In genomic region chr8:72497911-72498310, GRCm38 (mm10) we compare ENCODE assay signal across 24 mouse cellular contexts. TPM values are rescaled to one million over a fixed set of nuclear protein-coding genes. Genes with fewer than 3 reads are reported as not detected.
A peak's percentile ranks its signal among the peaks of the same experiment; 100 is the strongest.
DNase-seq lines count a peak whose midpoint lies in the region; ATAC-seq and TF ChIP-seq lines count a peak whose summit lies in the region.
"Had no signal": no experiment of that assay in that cellular context is flagged by ENCODE, and none has a peak within 500 bp of the region (broad histone marks: within the 10 kb centered on the region; RNA-seq: fewer than 3 reads in every experiment).

No protein-coding gene starts in this region.

- intact Hi-C loops in heart, adult 2 months (cut with DNase I), result no loop called here
- intact Hi-C loops in left cerebral cortex, postnatal 4 days (cut with DNase I), result no loop called here
- intact Hi-C loops in left cerebral cortex, adult 2 months (cut with DNase I), result no loop called here

- peak; percentile 65 to 77 for DNase-seq in cerebellum, postnatal 10 days
- DNase-seq in cerebellum, adult 8-10 months, result no peak
- DNase-seq in heart, adult 2 months, result no peak
- DNase-seq in heart, postnatal 4 days, result peak; percentile 20
- no peak for DNase-seq in heart, adult 11 months
- peak; percentile 47 for DNase-seq in left cerebral cortex, postnatal 4 days
- DNase-seq in left cerebral cortex, adult 2 months (ENCODE audit: extremely low spot score in 1 of 2, low spot score in 2 of 2), result no peak
- DNase-seq: adrenal gland, adult 8-10 months; adrenal gland, postnatal 14 days; adrenal gland, postnatal 36 days; B cell, adult 2 months; cerebellum, adult 11-12 months; cerebellum, adult 2 months; cerebellum, adult 9-11 months had no signal

- TF ChIP-seq POLR2A in heart, adult 2 months (IDR thresholded peaks at IDR 0.05; ENCODE audit: insufficient read depth, low read depth, low read length), result no peak

- H3K9me3 ChIP-seq in heart, embryonic 12.5 days (replicated peaks), result no peaks in the 10 kb centered on the region
- H3K9me3 ChIP-seq: embryonic facial prominence, embryonic 10.5 days; embryonic facial prominence, embryonic 12.5 days; forebrain, embryonic 13.5 days; forebrain, embryonic 15.5 days; G1E had no signal

- no peak for ATAC-seq in heart, embryonic 12.5 days (ENCODE audit: insufficient number of reproducible peaks, low FRiP score)
- ATAC-seq: activated CD4-positive, CD25-positive, alpha-beta regulatory T cell, adult 4 months; CD4-positive, CD25-positive, alpha-beta regulatory T cell, adult 4 months; forebrain, embryonic 13.5 days; forebrain, embryonic 15.5 days; Patski had no signal

- H3K27ac ChIP-seq in heart, adult 2 months, result peak overlapping the region; percentile 76; the same call in 1 of the 2 replicates
- no peak overlapping the region for H3K27ac ChIP-seq in heart, embryonic 12.5 days (ENCODE audit: poor library complexity, severe bottlenecking)
- no peak overlapping the region for H3K27ac ChIP-seq in left cerebral cortex, adult 2 months
- H3K27ac ChIP-seq: embryonic facial prominence, embryonic 10.5 days; embryonic facial prominence, embryonic 12.5 days; forebrain, embryonic 13.5 days; forebrain, embryonic 15.5 days had no signal

- H3K4me3 ChIP-seq in heart, adult 2 months, result no peak overlapping the region
- H3K4me3 ChIP-seq in heart, embryonic 12.5 days, result no peak overlapping the region
- no peak overlapping the region for H3K4me3 ChIP-seq in left cerebral cortex, adult 2 months
- H3K4me3 ChIP-seq: embryonic facial prominence, embryonic 10.5 days; embryonic facial prominence, embryonic 12.5 days; forebrain, embryonic 13.5 days; forebrain, embryonic 15.5 days had no signal

- peaks cover 4% of the 10 kb centered on the region for H3K79me2 ChIP-seq in heart, adult 2 months (replicated peaks; ENCODE audit: control insufficient read depth, insufficient read depth, low read length)

- H3K4me1 ChIP-seq in heart, adult 2 months (ENCODE audit: control insufficient read depth, insufficient read depth, low read length), result peaks cover 25% of the 10 kb centered on the region
- peaks cover 46% of the 10 kb centered on the region for H3K4me1 ChIP-seq in heart, embryonic 12.5 days (replicated peaks)

- 77% methylated on average over 1 of the region's 1 CpGs for WGBS in heart, adult 2 months
- 81% methylated on average over 1 of the region's 1 CpGs for WGBS in heart, embryonic 12.5 days

- TF ChIP-seq CTCF in heart, adult 2 months (IDR thresholded peaks at IDR 0.05), result no peak
- TF ChIP-seq CTCF in left cerebral cortex, adult 2 months (IDR thresholded peaks at IDR 0.05), result no peak

- H3K27me3 ChIP-seq in heart, adult 2 months (ENCODE audit: control insufficient read depth, insufficient read depth, low read length), result no peaks in the 10 kb centered on the region
- no peaks in the 10 kb centered on the region for H3K27me3 ChIP-seq in heart, embryonic 12.5 days (replicated peaks)
- H3K27me3 ChIP-seq: CH12.LX; embryonic facial prominence, embryonic 12.5 days; forebrain, embryonic 13.5 days; forebrain, embryonic 15.5 days; Patski had no signal

- H3K4me2 ChIP-seq in heart, embryonic 12.5 days, result no peak overlapping the region
- H3K4me2 ChIP-seq: embryonic facial prominence, embryonic 12.5 days; forebrain, embryonic 13.5 days; forebrain, embryonic 15.5 days had no signal

- H3K9ac ChIP-seq in heart, adult 2 months (ENCODE audit: low read depth, low read length), result no peak overlapping the region
- no peak overlapping the region for H3K9ac ChIP-seq in heart, embryonic 12.5 days
- H3K9ac ChIP-seq: embryonic facial prominence, embryonic 12.5 days; forebrain, embryonic 13.5 days; forebrain, embryonic 15.5 days had no signal

- no peaks in the 10 kb centered on the region for H3K36me3 ChIP-seq in heart, adult 2 months (ENCODE audit: control insufficient read depth, insufficient read depth, low read length)
- H3K36me3 ChIP-seq in heart, embryonic 12.5 days, result peaks cover 42% of the 10 kb centered on the region

- no peak for TF ChIP-seq EP300 in heart, adult 2 months (IDR thresholded peaks at IDR 0.05; ENCODE audit: insufficient read depth, low read depth, low read length)

RNA-seq across cellular contexts. Expression of gene Slc35e1, which starts 5.5 kb away (rescaled TPM):
- 10 to 100 TPM; 68.0 to 85.7 TPM for total RNA-seq in heart, adult 2 months (2021)
- 83.2 and 110 TPM in 2 replicates for polyA plus RNA-seq in heart, adult 2 months (2012; rRNA removed)
- polyA plus RNA-seq in heart, embryonic 12.5 days (2016; fragmentation: Nextera tagmentation; extraction: Ambion mirVana), result 22.5 and 23.6 TPM in 2 replicates
- 10 to 100 TPM; 25.6 to 27.1 TPM for total RNA-seq in heart, postnatal 4 days (2021)
- 10 to 100 TPM; 35.2 to 39.2 TPM for total RNA-seq in left cerebral cortex, postnatal 4 days (2021)
- 10 to 100 TPM; 55.5 to 56.7 TPM for total RNA-seq in left cerebral cortex, adult 2 months (2021)

RNA-seq across cellular contexts. Expression of gene Cherp, which starts 22.9 kb away (rescaled TPM):
- total RNA-seq in heart, adult 2 months (2021), result 10 to 100 TPM; 38.7 to 40.0 TPM
- 22.3 and 25.4 TPM in 2 replicates for polyA plus RNA-seq in heart, adult 2 months (2012; rRNA removed)
- 57.2 and 60.6 TPM in 2 replicates for polyA plus RNA-seq in heart, embryonic 12.5 days (2016; fragmentation: Nextera tagmentation; extraction: Ambion mirVana)
- total RNA-seq in heart, postnatal 4 days (2021), result 10 to 100 TPM; 55.6 to 64.5 TPM
- total RNA-seq in left cerebral cortex, postnatal 4 days (2021), result 10 to 100 TPM; 75.6 to 85.4 TPM
- total RNA-seq in left cerebral cortex, adult 2 months (2021), result 10 to 100 TPM; 72.7 to 74.0 TPM

RNA-seq across cellular contexts. Expression of gene Med26, which starts 50.2 kb away (rescaled TPM):
- total RNA-seq in heart, adult 2 months (2021), result 1 to 10 TPM; 9.3 to 9.5 TPM
- 6.9 and 7.0 TPM in 2 replicates for polyA plus RNA-seq in heart, adult 2 months (2012; rRNA removed)
- 10.6 and 11.7 TPM in 2 replicates for polyA plus RNA-seq in heart, embryonic 12.5 days (2016; fragmentation: Nextera tagmentation; extraction: Ambion mirVana)
- total RNA-seq in heart, postnatal 4 days (2021), result 1 to 10 TPM; 8.6 TPM
- total RNA-seq in left cerebral cortex, postnatal 4 days (2021), result 10 to 100 TPM; 13.3 to 13.8 TPM
- total RNA-seq in left cerebral cortex, adult 2 months (2021), result 10 to 100 TPM; 11.1 to 11.3 TPM

RNA-seq across cellular contexts. Expression of gene 1700030K09Rik, which starts 54.2 kb away (rescaled TPM):
- total RNA-seq in heart, adult 2 months (2021), result 1 to 10 TPM; 4.0 to 4.7 TPM
- polyA plus RNA-seq in heart, adult 2 months (2012; rRNA removed), result 5.0 and 5.7 TPM in 2 replicates
- 10.7 and 11.0 TPM in 2 replicates for polyA plus RNA-seq in heart, embryonic 12.5 days (2016; fragmentation: Nextera tagmentation; extraction: Ambion mirVana)
- total RNA-seq in heart, postnatal 4 days (2021), result 1 to 10 TPM; 5.4 to 8.2 TPM
- total RNA-seq in left cerebral cortex, postnatal 4 days (2021), result 10 to 100 TPM; 14.1 to 15.5 TPM
- total RNA-seq in left cerebral cortex, adult 2 months (2021), result 10 to 100 TPM; 14.8 to 15.6 TPM

RNA-seq across cellular contexts. Expression of gene Calr3, which starts 54.2 kb away (rescaled TPM):
- total RNA-seq in heart, adult 2 months (2021), result 10 to 100 TPM; 20.3 to 25.1 TPM
- 5.7 and 19.9 TPM in 2 replicates for polyA plus RNA-seq in heart, adult 2 months (2012; rRNA removed)
- 0.78 and 1.3 TPM in 2 replicates for polyA plus RNA-seq in heart, embryonic 12.5 days (2016; fragmentation: Nextera tagmentation; extraction: Ambion mirVana)
- 1 to 10 TPM; 1.4 to 1.6 TPM for total RNA-seq in heart, postnatal 4 days (2021)
- 1 to 10 TPM in 1 of 2 experiments, under 1 TPM in 1; 0.74 to 1.1 TPM for total RNA-seq in left cerebral cortex, postnatal 4 days (2021)
- 1 to 10 TPM in 1 of 2 experiments, under 1 TPM in 1; 0.97 to 1.5 TPM for total RNA-seq in left cerebral cortex, adult 2 months (2021)

Comparison
In these comparisons a context has a peak if more than half of its experiments do, and no peak if none do; other contexts are left out.
1. DNase-seq: peak in cerebellum, postnatal 10 days (2 of 2), heart, postnatal 4 days (single experiment) and left cerebral cortex, postnatal 4 days (single experiment); none in cerebellum, adult 8-10 months (single experiment), heart, adult 2 months (0 of 2), heart, adult 11 months (single experiment) and left cerebral cortex, adult 2 months (0 of 2).